Mouse (Mus musculus): Measurements from ENCODE around the gene Ceacam9.
"Not testable (repeated sequence)": the region's sequence is repeated elsewhere in the genome, so short reads cannot be mapped to it uniquely, and the experiment has no call there.

The Ceacam9 gene

DNA sequence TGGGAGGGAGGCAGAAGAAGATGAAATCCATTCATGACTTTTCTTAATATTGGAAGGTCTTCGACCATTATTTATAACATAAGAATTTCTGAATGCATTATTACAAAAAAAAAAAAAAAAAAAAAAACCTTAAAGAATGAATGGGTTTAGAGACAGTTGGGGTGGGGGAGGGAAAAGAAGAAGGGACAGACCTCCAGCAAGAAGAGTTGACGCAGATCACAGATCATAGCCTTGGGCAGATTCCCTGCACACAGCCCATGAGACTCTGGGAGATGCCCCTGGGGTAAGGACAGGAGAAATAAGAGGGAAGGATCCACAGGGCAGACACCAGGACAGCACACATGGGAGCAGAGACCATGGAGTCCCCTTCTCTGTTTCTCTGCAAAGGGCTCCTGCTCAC is at the start of gene Ceacam9:
Gene Ceacam9, plus strand, starts transcription at position 301 of the 400 bp plus-strand sequence.
- in situ Hi-C loops (cut with MboI; ENCODE audit: low sequenced_read_pairs), result no loop called here

- in situ Hi-C loops (cut with MboI; ENCODE audit: low sequenced_read_pairs), result no loop called here
Measured at GRCm38 (mm10) chr7:16673823-16674222, 47.9 kb upstream of the Ceacam9 start.

GRCm38 (mm10) chr7:16674699-16675098 is 47.0 kb upstream of the Ceacam9 start:
- in situ Hi-C loops (cut with MboI; ENCODE audit: low sequenced_read_pairs), result not testable (repeated sequence)

- in situ Hi-C loops (cut with MboI; ENCODE audit: low sequenced_read_pairs), result no loop called here
Measured at GRCm38 (mm10) chr7:16675605-16676004, 46.1 kb upstream of the Ceacam9 start, which contains the start of gene Ceacam15. Gene Ceacam15, minus strand, starts transcription at chr7:16675705.

DNA sequence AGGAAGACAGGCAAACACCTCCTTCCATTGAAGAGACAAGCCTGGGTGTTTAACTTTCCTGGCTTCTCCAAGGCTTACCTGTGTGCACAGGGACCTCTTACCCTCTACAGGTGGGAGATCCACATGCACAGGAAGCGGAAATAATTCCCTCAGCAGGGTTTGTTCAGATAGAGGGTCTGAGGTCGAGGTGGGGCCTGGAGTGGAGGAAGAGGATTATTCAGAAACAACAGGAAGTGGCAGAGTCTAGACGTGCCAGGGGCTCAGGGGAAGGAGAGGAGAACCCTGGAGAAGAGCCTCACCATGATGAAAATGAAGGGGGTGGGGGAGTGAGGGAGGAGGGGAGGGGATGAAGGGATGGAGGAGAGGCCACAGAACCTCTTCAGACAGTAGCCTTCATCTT is 41.5 kb upstream of the Ceacam9 start:
- in situ Hi-C loops (cut with MboI; ENCODE audit: low sequenced_read_pairs), result not testable (repeated sequence)

DNA sequence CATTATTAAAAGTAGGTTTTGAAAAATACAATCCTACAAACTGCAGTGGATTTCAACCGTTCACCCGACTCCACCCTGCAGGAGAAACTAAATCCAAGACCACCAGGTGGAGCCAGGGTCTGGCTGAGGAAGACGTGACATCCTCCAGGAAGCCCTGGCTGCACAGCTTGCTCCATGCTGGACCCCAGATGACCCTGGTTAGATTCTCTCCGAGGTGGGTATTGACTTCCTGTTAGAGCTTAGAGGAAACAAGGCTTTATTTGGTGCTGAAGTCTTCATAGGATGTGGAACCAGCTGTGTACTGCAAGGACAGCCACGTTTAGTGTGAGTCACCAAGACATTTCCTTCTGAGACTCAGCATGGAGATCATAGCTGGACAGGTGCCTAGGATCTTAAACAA is 32.5 kb upstream of the Ceacam9 start:
- in situ Hi-C loops (cut with MboI; ENCODE audit: low sequenced_read_pairs), result no loop called here

DNA sequence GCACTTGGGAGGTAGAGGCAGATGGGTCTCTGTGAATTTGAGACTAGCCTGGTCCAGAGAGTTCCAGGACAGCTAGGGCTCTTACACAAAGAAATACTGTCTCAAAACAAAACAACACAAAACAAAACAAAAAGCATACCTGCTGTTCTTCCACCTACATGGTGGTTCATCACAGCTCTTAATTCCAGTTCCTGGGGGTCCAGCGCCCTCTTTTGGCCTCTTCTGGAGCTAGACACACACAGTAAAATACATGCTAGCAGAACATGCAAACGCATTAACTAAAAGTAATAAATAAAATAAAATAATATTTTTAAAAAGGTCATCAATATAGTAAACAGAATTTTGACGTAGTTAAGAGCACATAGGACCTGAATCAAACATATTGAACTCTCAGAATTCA is 26.7 kb upstream of the Ceacam9 start:
- in situ Hi-C loops (cut with MboI; ENCODE audit: low sequenced_read_pairs), result no loop called here

DNA sequence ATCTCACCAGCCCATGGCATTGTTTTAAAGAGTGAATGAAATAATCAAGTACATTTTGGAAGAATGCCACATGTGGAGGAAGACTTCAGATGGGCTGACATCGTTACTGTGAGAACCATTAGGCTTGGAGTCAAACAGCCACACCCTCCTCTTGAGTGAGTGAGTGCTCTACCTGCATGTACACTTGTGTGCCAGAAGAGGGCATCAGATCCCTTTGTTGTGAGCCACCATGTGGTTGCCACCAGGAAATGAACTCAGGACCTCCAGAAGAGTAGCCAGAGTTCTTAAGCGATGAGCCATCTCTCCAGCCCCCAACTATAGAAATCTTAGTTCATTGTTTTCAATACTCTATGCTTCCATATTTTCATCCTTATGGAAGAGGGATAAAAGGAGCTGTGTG is 22.7 kb upstream of the Ceacam9 start:
- in situ Hi-C loops (cut with MboI; ENCODE audit: low sequenced_read_pairs), result no loop called here

DNA sequence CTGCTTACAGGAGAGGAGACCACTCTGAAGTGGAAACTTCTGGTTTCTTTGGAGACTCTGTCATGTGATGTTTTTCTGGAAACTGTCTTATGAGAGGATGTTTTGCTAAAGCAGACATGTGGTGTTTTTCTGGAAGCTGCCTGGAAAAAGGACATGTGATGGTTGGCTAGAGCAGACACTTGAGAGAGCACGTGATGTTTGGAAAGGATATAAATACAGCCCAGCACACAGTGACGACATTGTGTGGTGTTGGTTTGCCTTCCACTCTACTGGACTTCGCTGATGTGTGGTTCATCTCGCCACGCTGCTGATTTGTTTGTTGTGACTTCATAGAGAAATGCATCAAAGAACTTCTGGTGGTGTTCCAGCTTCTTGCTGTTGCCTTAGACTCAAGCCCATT is 21.1 kb upstream of the Ceacam9 start:
- in situ Hi-C loops (cut with MboI; ENCODE audit: low sequenced_read_pairs), result no loop called here

- in situ Hi-C loops (cut with MboI; ENCODE audit: low sequenced_read_pairs), result no loop called here
Measured at GRCm38 (mm10) chr7:16706385-16706784, 15.3 kb upstream of the Ceacam9 start.

DNA sequence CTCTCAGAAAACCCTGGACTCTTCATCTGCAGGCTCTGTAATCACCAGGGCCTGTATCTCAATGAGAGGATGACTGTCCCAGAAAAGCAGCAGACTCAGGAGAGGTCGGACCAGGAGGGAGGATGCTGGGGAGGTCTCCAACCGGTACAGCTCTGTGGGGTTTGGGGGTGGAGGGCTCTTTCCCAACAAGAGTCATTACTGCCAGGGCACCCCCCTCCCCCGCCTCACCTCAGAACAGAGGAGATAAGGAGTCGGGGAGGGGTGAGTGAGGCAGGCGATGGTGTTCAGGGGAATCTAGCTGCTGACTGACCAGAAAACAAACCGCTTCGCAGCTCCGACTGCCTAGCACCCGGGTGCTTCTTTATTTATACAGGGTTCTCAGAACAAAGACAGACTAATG is 13.5 kb upstream of the Ceacam9 start:
- in situ Hi-C loops (cut with MboI; ENCODE audit: low sequenced_read_pairs), result no loop called here

DNA sequence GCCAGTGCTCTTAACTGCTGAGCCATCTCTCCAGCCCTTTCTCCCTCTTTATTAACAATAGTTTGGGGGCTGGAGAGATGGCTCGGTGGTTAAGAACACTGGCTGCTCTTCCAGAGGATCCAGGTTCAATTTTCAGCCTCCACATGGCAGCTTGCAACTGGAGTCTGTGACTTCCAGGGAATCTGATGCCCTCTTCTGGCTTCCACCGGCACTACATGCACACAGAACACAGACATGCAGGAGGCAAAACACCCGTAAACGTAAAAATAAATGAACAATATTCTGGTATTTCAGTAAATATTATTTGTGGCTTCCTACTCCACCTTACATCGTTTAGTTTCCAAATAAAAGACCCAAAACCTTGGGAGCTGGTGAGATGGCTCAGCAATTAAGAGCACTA is 11.1 kb upstream of the Ceacam9 start:
- in situ Hi-C loops (cut with MboI; ENCODE audit: low sequenced_read_pairs), result no loop called here

DNA sequence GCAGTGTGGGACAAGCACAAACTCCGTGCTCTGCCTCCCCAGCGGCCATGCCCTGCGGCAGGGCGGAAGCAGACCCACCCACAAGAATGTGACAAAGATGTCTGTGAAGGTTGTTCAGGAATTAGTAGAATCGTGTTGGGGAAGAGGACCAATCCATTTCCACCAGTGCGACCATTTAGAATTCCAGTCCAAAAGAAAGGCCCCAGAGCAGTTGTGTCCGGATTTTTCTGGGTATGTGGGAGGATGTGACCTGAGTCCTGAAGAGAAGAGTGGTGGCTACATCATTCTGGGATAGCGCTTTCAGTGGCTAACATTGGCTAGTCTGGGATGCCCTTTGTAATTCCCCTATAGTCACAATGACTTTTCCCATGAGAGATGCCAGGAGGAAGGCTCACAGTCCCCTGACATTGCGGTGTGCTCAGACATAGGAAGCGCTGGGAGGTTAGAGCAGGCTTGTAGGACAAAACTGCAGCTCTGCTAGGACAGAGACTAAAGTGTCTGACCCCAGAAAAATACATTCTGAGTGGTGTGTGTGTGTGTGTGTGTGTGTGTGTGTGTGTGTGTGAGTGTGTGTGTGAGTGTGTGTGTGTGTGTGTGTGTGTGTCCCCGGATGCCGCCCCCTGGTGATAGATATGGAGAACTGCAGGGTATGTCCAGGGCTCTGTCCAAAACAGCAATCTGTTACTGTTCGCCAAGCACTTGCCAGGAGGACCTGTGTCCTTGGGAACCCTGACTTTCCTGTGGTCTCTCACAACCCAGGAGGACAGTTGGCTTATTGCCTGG is 8.9 kb upstream of the Ceacam9 start:
- in situ Hi-C loops (cut with MboI; ENCODE audit: low sequenced_read_pairs), result no loop called here

GRCm38 (mm10) chr7:16716456-16717152 is 5.1 kb upstream of the Ceacam9 start:
- in situ Hi-C loops (cut with MboI; ENCODE audit: low sequenced_read_pairs), result not testable (repeated sequence)

- in situ Hi-C loops (cut with MboI; ENCODE audit: low sequenced_read_pairs), result not testable (repeated sequence)
Measured at GRCm38 (mm10) chr7:16722490-16722889, 761 bp downstream of the Ceacam9 start.

- in situ Hi-C loops (cut with MboI; ENCODE audit: low sequenced_read_pairs), result no loop called here
Measured at GRCm38 (mm10) chr7:16728596-16729348, 7.0 kb downstream of the Ceacam9 start.

- in situ Hi-C loops (cut with MboI; ENCODE audit: low sequenced_read_pairs), result not testable (repeated sequence)
Measured at GRCm38 (mm10) chr7:16729563-16729962, 7.8 kb downstream of the Ceacam9 start.

- in situ Hi-C loops (cut with MboI; ENCODE audit: low sequenced_read_pairs), result no loop called here
Measured at GRCm38 (mm10) chr7:16730791-16731190, 9.1 kb downstream of the Ceacam9 start.

- in situ Hi-C loops (cut with MboI; ENCODE audit: low sequenced_read_pairs), result no loop called here
Measured at GRCm38 (mm10) chr7:16731893-16732422, 10.2 kb downstream of the Ceacam9 start.

DNA sequence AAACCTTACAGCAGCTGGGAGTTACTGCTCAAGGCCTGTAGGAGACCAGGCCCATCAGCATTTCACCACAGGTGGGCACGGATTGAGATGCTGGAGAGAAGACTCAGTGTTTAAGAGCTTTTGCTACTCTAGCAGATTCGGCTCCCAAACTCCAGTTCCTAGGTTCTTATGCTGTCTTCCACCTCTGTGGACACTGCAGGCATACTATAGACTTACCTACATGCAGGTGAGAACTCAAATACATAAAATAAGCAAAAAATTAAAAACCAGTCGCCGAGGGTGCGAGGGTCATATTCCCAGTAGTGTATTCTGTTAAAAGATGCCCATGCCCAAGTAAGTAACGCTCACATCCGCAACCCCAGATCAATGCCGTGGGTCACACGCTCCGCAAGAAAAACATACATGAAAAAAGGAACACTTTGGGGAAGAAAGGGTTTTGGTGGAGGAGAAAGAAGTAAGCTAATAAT is 15.9 kb downstream of the Ceacam9 start:
- in situ Hi-C loops (cut with MboI; ENCODE audit: low sequenced_read_pairs), result no loop called here

GRCm38 (mm10) chr7:16738073-16738696 is 16.5 kb downstream of the Ceacam9 start, which contains the start of gene Ap2s1:
Gene Ap2s1, plus strand, starts transcription at chr7:16738410.
- in situ Hi-C loops (cut with MboI; ENCODE audit: low sequenced_read_pairs), result no loop called here
